Mouse (Mus musculus): ENCODE data around the gene Tmem132b.
"Not testable (repeated sequence)": the region's sequence is repeated elsewhere in the genome, so short reads cannot be mapped to it uniquely, and the experiment has no call there.

Tmem132b gene

DNA sequence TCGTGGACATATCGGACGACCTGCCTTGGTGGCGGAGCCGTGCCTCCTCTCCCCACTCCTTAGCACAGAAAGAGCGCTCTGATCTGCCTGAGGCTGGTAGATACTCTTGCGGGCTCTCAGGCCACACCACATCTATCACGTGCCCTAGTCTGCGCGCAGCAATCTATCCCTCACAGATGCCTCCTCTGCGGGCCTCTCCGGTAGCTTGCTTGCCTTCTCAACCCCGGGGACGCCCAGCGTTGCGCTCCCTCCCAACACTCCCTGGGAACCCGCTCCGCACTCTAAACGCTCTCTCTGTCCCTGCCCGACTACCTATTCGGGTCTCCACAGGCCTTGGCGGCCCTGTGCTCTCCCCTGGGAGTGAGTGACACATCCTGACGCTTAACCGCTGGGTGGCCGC is at the start of gene Tmem132b:
Tmem132b (plus strand) TSS at position 141 of the 400 bp plus-strand sequence.
- DNase-seq (ENCODE audit: low read depth in 2 of 2, low spot score in 2 of 2) = no peak

DNA sequence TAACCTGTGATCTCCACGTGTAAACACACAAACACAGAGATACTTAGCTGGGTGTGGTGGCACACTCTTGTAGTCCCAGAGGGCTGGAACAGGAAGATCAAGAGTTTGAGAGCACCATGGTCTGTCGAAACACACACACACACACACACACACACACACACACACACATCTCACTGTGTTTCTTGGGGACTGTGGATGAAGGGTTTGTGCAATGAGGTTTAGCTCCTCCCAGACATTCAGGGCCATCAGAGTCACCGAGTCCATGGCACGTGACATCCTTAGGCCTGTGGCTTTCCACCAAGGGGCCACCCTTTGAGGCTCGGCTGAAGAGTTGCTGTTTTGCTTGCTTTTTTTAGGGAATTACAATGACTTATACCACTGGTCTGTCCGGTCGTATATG is 49.1 kb upstream of the Tmem132b start:
- no peak for DNase-seq (ENCODE audit: low read depth in 2 of 2, low spot score in 2 of 2)

DNA sequence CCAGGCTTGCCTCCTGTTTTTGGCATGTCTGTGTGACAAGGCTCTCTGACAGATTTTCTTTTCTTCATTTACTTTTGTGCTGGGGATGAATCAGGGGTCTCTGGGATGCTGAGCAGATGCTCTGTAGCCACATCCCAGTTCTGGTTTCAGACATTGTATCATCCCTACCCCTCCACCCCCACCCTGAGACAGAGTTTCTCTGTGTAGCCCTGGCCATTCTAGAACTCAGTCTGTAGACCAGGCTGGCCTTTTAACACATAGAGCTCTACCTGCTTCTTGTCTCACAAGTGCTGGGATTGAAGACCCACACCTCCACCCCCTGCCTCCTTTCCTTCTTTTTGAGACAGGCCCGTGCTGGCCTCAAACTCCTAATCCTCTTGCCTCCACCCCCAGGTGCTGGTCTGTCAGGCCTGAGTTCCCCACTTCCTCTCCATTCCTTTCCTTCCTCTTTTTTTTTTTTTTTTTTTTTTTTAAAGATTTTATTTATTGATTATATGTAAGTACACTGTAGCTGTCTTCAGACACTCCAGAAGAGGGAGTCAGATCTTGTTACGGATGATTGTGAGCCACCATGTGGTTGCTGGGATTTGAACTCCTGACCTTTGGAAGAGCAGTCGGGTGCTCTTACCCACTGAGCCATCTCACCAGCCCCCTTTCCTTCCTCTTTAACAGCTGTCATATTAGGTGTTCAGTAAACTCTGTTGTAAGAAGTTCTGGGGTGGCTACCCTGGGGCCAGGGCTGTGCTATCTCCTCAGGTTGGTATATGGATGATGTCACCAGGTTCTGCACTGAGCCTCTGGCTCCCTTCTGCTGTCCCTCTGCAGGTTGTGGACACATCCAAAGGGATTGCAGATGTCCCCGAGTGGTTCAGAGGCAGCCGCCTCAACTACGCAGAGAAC is 47.6 kb upstream of the Tmem132b start:
- DNase-seq (ENCODE audit: low read depth in 2 of 2, low spot score in 2 of 2) = no peak

- DNase-seq (ENCODE audit: low read depth in 2 of 2, low spot score in 2 of 2) = no peak
Observed at GRCm38 (mm10) chr5:125485031-125485778, 46.4 kb upstream of the Tmem132b start.

GRCm38 (mm10) chr5:125486088-125486487 is 45.5 kb upstream of the Tmem132b start:
- no peak for DNase-seq (ENCODE audit: low read depth in 2 of 2, low spot score in 2 of 2)

- no peak for DNase-seq (ENCODE audit: low read depth in 2 of 2, low spot score in 2 of 2)
Observed at GRCm38 (mm10) chr5:125487375-125488115, 44.0 kb upstream of the Tmem132b start.

DNA sequence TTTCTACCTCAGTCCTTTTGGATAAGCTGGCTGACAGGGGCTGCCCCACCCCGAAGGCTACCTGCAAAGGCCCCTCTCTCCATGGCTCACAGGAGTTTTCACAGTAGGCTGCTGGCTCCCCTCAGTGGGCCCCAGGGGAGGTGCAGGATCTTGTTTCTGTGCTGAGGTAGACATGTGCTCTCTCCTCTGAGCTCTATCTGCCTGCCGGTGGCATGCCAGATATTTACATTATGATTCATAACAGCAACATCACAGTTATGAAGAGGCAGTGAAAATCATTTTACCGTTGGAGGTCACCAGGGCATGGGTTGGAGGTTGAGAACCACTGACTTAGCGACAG is 43.5 kb upstream of the Tmem132b start:
- DNase-seq (ENCODE audit: low read depth in 2 of 2, low spot score in 2 of 2) = no peak

DNA sequence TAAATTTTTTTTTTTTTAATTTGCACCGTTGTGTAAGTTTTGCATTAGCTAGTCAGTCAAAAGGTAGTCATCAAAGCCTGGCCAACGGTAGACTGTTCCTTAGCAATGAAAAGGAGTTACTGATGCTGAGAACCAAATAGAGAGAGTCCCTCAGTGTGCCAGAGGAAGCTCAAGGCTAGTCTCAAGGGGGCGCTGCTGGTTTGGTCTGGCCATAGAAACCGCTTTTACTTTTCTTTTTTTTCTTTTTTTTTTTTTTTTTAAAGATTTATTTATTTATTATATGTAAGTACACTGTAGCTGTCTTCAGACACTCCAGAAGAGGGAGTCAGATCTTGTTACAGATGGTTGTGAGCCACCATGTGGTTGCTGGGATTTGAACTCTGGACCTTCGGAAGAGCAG is 42.6 kb upstream of the Tmem132b start:
- not testable (repeated sequence) for DNase-seq (ENCODE audit: low read depth in 2 of 2, low spot score in 2 of 2)

DNA sequence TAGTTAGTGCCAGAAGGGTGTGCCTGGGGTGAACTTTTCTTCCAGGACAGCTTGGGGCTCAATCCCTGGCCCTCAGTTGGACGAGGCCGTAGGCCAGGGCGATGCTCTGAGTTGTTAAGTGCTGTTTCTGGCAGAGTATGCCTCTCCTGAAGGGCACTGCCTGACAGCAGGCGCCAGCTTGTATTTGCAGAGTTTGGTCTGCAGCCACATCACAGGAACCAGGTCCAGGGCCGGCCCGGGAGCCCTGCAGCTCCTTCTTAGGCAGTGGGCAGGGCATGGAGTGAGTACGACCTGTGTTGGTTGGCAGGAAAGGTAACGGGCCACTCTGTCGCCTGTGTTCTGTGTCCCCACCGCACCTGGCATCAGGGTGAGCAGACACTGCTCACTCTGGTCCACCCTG is 40.5 kb upstream of the Tmem132b start:
- no peak for DNase-seq (ENCODE audit: low read depth in 2 of 2, low spot score in 2 of 2)

DNA sequence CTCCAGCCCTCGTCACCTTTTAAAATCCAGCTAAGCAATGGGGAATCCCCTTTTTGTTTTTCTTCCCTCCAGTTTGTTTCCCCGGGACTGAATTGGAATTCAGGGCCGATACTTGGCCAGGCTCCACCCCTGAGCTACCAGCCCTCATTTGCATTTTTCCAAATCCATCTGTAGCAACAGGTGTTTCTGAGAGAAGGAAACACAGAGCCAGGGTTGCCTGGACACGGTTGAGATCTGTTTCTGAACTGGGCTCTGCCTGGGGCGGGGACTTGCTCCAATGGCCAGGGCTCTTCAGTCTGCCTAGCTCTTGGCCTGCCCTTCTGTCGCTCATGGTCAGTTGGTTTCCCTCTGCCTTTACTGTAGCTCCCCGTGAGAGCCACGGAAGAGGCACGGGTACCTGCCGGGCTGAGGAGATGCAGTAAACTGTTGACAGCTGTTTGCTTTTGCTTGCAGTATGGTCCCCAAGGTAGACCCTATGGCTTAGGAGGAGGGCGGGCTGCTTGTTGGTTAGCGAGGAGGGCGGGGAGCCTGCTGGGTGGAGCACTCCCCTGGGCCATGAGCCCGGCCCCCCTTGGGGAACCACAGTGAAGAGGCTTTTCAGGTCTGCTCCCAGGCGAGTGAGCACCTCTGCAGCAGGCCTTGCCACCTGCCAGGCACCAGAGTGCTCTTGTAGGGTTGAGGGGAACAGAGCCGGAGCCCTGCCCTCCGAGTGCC is 39.0 kb upstream of the Tmem132b start:
- no peak for DNase-seq (ENCODE audit: low read depth in 2 of 2, low spot score in 2 of 2)

DNA sequence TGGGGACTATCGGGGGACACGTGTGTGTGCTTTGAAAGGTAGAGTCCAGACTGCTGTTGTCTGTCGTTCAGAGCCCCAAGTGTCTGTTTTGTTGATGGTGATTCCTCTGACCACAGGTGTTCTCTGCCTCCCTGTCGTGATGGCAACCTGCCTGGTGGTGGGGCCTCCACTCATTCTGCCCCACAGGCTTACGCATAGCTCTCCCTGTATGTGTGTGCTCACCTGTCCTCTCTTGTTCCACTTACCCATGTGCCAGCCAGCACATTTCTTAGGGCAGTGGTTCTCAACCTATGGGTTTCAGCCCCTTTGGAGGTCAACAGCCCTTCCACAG is 38.5 kb upstream of the Tmem132b start:
- DNase-seq (ENCODE audit: low read depth in 2 of 2, low spot score in 2 of 2) = no peak

DNA sequence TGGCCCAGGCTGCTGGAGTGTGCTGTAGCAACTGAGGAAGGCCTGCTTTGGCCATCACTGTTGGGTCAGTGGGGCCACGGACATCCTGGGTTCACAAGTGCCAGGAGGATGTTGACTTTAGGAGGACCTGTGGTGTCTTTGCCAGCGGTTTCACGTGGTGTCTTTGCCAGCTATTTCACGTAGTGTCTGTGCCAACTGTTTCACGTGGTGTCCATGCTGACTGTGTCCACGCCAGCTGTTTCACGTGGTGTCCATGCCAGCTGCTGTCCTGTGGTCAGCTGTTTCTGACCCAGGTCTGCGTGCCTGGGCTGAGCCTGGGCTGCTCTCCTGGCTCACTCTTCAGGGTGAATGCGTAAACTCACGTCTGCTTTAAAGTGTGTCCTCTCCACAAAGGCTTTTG is 35.9 kb upstream of the Tmem132b start:
- no peak for DNase-seq (ENCODE audit: low read depth in 2 of 2, low spot score in 2 of 2)

- peak in 1 of 2 experiments; percentile 23 for DNase-seq (ENCODE audit: low read depth in 2 of 2, low spot score in 2 of 2)
Observed at GRCm38 (mm10) chr5:125497821-125498600, 33.6 kb upstream of the Tmem132b start.

DNA sequence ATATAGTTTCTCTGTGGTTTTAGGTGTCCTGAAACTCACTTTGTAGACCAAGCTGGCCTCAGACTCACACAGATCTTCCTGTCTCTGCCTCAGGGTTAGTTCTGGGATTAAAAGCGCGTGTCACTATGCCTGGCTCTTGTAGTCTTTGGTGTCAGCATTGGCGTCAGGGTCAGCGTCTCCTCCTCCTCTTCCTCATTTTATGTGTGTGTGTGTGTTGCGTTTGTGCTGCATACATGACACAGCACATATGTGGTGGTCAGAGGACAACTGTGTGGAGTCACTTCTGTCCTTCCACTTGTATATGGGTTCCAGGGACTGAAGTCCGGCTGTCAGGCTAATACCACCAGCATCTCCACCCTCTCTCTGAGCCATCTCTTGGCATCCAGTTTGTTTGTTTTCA is 30.1 kb upstream of the Tmem132b start:
- no peak for DNase-seq (ENCODE audit: low read depth in 2 of 2, low spot score in 2 of 2)

GRCm38 (mm10) chr5:125502186-125502585 is 29.4 kb upstream of the Tmem132b start:
- no peak for DNase-seq (ENCODE audit: low read depth in 2 of 2, low spot score in 2 of 2)

DNA sequence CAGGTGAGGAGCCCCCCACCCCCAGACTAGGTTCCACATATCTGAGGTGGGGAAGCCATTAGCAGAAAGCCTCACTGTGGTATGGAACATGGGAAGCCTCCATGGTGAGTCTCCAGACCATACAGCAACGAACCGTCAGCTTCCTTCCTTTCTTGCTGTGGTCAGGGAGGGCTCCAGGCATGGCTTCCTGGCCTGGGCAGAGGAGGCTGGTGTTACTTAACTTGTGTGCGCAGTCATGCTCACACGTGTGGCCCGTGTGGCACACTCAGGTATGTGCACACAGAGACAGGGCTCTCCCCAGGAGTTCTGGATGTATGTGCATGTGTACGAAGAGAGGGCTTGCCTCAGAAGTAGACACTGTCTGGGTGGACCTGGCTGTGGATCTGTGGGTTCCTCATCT is 27.9 kb upstream of the Tmem132b start:
- DNase-seq (ENCODE audit: low read depth in 2 of 2, low spot score in 2 of 2) = no peak

- no peak for DNase-seq (ENCODE audit: low read depth in 2 of 2, low spot score in 2 of 2)
Observed at GRCm38 (mm10) chr5:125504692-125505091, 26.9 kb upstream of the Tmem132b start.

GRCm38 (mm10) chr5:125505968-125506367 is 25.6 kb upstream of the Tmem132b start:
- no peak for DNase-seq (ENCODE audit: low read depth in 2 of 2, low spot score in 2 of 2)

- DNase-seq (ENCODE audit: low read depth in 2 of 2, low spot score in 2 of 2) = no peak
Observed at GRCm38 (mm10) chr5:125507582-125507981, 24.0 kb upstream of the Tmem132b start.

DNA sequence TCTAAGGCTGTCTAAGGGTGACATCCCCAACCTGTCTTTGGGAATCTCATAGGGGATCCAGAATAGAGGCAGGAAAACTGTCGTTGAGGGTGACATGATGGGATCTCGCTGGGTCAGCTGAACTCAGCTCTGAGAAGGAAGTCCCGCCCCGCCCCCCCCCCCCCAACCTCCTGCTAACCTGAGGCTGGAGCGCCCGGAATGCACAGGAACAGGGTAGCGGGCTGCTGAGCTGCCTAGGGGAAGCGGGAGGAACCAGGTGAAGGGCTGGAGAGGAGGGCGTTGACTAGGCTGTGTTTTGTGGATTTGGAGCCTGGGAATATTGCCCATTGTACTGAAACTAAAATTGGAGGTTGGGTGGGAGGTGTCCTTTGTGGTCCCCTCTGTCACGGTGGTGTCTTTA is 23.6 kb upstream of the Tmem132b start:
- DNase-seq (ENCODE audit: low read depth in 2 of 2, low spot score in 2 of 2) = no peak
